10 mouse cellular contexts compared by ENCODE assay signal in genomic region chr17:10394855-10395254, GRCm38 (mm10).
DNase-seq lines count a peak whose midpoint lies in the region; ATAC-seq lines count a peak whose summit lies in the region.
"Had no signal": no experiment of that assay in that cellular context is flagged by ENCODE, and none has a peak within 500 bp of the region (broad histone marks: within the 10 kb centered on the region; RNA-seq: fewer than 3 reads in every experiment).

No protein-coding gene starts in this region.

- WGBS in forebrain, embryonic 13.5 days, result 26% methylated on average over 8 of the region's 8 CpGs
- WGBS in kidney, embryonic 15.5 days, result 79% methylated on average over 8 of the region's 8 CpGs

- peaks cover 34% of the 10 kb centered on the region for H3K4me1 ChIP-seq in forebrain, embryonic 13.5 days
- peaks cover 25% of the 10 kb centered on the region for H3K4me1 ChIP-seq in kidney, embryonic 15.5 days

- no peak overlapping the region for H3K4me3 ChIP-seq in forebrain, embryonic 13.5 days
- no peak overlapping the region for H3K4me3 ChIP-seq in kidney, embryonic 15.5 days (replicated peaks)
- H3K4me3 ChIP-seq: embryonic facial prominence, embryonic 13.5 days had no signal

- no peaks in the 10 kb centered on the region for H3K9me3 ChIP-seq in forebrain, embryonic 13.5 days (replicated peaks)
- H3K9me3 ChIP-seq in kidney, embryonic 15.5 days (replicated peaks), result no peaks in the 10 kb centered on the region
- H3K9me3 ChIP-seq: embryonic facial prominence, embryonic 13.5 days; G1E had no signal

- H3K27ac ChIP-seq in forebrain, embryonic 13.5 days, result no peak overlapping the region
- no peak overlapping the region for H3K27ac ChIP-seq in kidney, embryonic 15.5 days
- H3K27ac ChIP-seq: embryonic facial prominence, embryonic 13.5 days had no signal

- intact Hi-C loops in left cerebral cortex, postnatal 25 days (cut with DNase I), result loop anchor here (2.0 to 5.0 kb wide), 4 partner anchors 60 to 347 kb away; no protein-coding TSS in a partner anchor

- no peaks in the 10 kb centered on the region for H3K27me3 ChIP-seq in forebrain, embryonic 13.5 days
- no peaks in the 10 kb centered on the region for H3K27me3 ChIP-seq in kidney, embryonic 15.5 days
- H3K27me3 ChIP-seq: embryonic facial prominence, embryonic 13.5 days had no signal

- DNase-seq in layer of hippocampus, adult 18-20 months (ENCODE audit: low spot score in 2 of 2), result peak; percentile 56 to 70
- no peak for DNase-seq in layer of hippocampus, postnatal 25 days (ENCODE audit: extremely low spot score in 1 of 2, low spot score in 1 of 2)
- peak; percentile 61 to 74 for DNase-seq in left cerebral cortex, postnatal 25 days (ENCODE audit: low spot score in 2 of 2)
- peak; percentile 46 for DNase-seq in right cerebral cortex, postnatal 4 days
- no peak for DNase-seq in lung, postnatal 10 days
- DNase-seq in thymus, postnatal 4 days, result no peak

- H3K9ac ChIP-seq in forebrain, embryonic 13.5 days, result no peak overlapping the region
- no peak overlapping the region for H3K9ac ChIP-seq in kidney, embryonic 15.5 days
- H3K9ac ChIP-seq: embryonic facial prominence, embryonic 13.5 days had no signal

- no peaks in the 10 kb centered on the region for H3K36me3 ChIP-seq in forebrain, embryonic 13.5 days (ENCODE audit: poor library complexity, severe bottlenecking)
- no peaks in the 10 kb centered on the region for H3K36me3 ChIP-seq in kidney, embryonic 15.5 days
- H3K36me3 ChIP-seq: embryonic facial prominence, embryonic 13.5 days; G1E had no signal

- no peak overlapping the region for H3K4me2 ChIP-seq in forebrain, embryonic 13.5 days
- H3K4me2 ChIP-seq in kidney, embryonic 15.5 days, result no peak overlapping the region
- H3K4me2 ChIP-seq: embryonic facial prominence, embryonic 13.5 days had no signal

- ATAC-seq in forebrain, embryonic 13.5 days, result peak; percentile 45; the same call in 1 of the 2 replicates
- ATAC-seq in kidney, embryonic 15.5 days (replicated peaks; ENCODE audit: low FRiP score), result no peak

Comparison
In these comparisons a context has a peak if more than half of its experiments do, and no peak if none do; other contexts are left out.
1. DNase-seq: peak in layer of hippocampus, adult 18-20 months (2 of 2), left cerebral cortex, postnatal 25 days (2 of 2) and right cerebral cortex, postnatal 4 days (single experiment); none in layer of hippocampus, postnatal 25 days (0 of 2), lung, postnatal 10 days (single experiment) and thymus, postnatal 4 days (single experiment).